Mouse (Mus musculus) limb, embryonic 15.5 days (tissue): Measurements from ENCODE around the gene 4930516K23Rik. TPM values are rescaled to one million over a fixed set of nuclear protein-coding genes. Genes with fewer than 3 reads are reported as not detected.

ENCODE experiments used
- ATAC-seq: fragments of 200-750 bp; cut with Nextera tagmentation; 2 replicates; pipeline ENCODE4 v1.8.0; 2017; ENCODE audit warnings: low read depth, moderate TSS enrichment; ENCODE audit not compliant: insufficient number of reproducible peaks, low FRiP score, low TSS enrichment
- H3K27ac ChIP-seq: fragments of 300-500 bp; sonication (generic); 2 replicates; pipeline ENCODE4 v1.5.1; 2015; ENCODE audit warnings: moderate library complexity, mild to moderate bottlenecking, inconsistent platforms
- H3K27me3 ChIP-seq: fragments of 300-500 bp; sonication (generic); 2 replicates; pipeline ENCODE4 v1.6.1; 2015; ENCODE audit warnings: inconsistent platforms
- H3K36me3 ChIP-seq: fragments of 300-500 bp; sonication (generic); 2 replicates; pipeline ENCODE4 v1.6.1; 2015; ENCODE audit warnings: inconsistent platforms
- H3K4me1 ChIP-seq: fragments of 300-500 bp; sonication (generic); 2 replicates; pipeline ENCODE4 v1.6.1; 2015; ENCODE audit warnings: inconsistent platforms
- H3K4me2 ChIP-seq: fragments of 300-500 bp; sonication (generic); 2 replicates; pipeline ENCODE4 v1.6.1; 2015; ENCODE audit warnings: mild to moderate bottlenecking, inconsistent platforms
- H3K4me3 ChIP-seq: fragments of 300-500 bp; sonication (generic); 2 replicates; pipeline ENCODE4 v1.5.1; 2015; ENCODE audit warnings: mild to moderate bottlenecking, inconsistent platforms
- H3K9ac ChIP-seq: fragments of 300-500 bp; sonication (generic); 2 replicates; pipeline ENCODE4 v1.6.1; 2015; ENCODE audit warnings: inconsistent platforms
- H3K9me3 ChIP-seq: fragments of 300-500 bp; sonication (generic); 2 replicates; pipeline ENCODE4 v1.6.1; 2016; ENCODE audit warnings: inconsistent platforms
- WGBS: fragments of 180-500 bp; shearing (Covaris S2); methylation state at CpG from one replicate; pipeline ENCODE4 v1.1.7; 2015; 5-methylcytosine and 5-hydroxymethylcytosine counted together
- polyA plus RNA-seq: library from polyadenylated mRNA; unstranded; fragments of >200 nt; fragmentation: Nextera tagmentation; extraction: Ambion mirVana; gene quantifications from 2 replicates; pipeline ENCODE4 v1.2.1, GENCODE M21; 2015

The 4930516K23Rik gene
- not detected in 2 replicates for polyA plus RNA-seq

DNA sequence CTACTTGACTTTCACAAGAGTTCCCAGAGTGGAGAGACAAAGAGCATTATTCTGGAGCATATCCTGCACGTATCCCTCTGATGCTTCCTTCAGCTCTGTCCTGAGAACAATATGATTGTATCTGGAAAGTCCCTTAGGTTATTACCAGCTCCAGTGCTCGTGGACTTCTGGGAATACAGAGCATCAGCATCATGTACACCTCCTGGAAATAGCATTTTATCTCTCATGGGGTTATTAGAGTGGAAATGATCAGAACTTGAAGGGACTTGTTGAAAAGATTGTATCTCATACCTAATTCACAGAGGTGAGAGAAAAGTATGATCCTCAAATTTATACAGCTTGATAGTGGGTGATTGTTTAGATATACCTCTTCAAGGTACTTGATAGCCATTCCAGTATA lies at the start of gene 4930516K23Rik:
Gene 4930516K23Rik (minus strand): TSS at position 101 of the 400 bp plus-strand sequence.
- Histone ChIP-seq H3K4me2 (no peak within 1 kb of the TSS), H3K4me1 (no peaks in the 10 kb centered on the region), H3K36me3 (no peaks in the 10 kb centered on the region), H3K27me3 (no peaks in the 10 kb centered on the region), H3K27ac (no peak within 1 kb of the TSS), H3K9ac (no peak within 1 kb of the TSS), H3K4me3 (no peak within 1 kb of the TSS), H3K9me3 (no peaks in the 10 kb centered on the region)
- 51% methylated on average over 2 of the region's 2 CpGs for WGBS
- ATAC-seq: no peak

DNA sequence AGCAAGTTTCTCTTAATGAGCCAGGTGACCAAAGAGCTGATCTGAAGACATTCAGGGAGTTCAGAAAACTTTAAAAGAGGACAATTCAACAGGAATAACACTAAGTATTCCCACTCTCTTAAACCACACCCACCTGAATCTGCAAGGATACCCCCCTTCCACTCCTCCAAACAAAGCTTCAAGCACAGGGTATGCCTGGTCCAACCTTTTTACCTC lies 43.4 kb upstream of the 4930516K23Rik start, which contains the start of gene Olfr646:
Gene Olfr646 (plus strand): TSS at position 117 of the 216 bp plus-strand sequence.
- H3K4me3 ChIP-seq: no peak within 1 kb of the TSS
- no peaks in the 10 kb centered on the region for H3K36me3 ChIP-seq
- H3K9me3 ChIP-seq: no peaks in the 10 kb centered on the region
- ATAC-seq: no peak
- H3K9ac ChIP-seq: no peak within 1 kb of the TSS
- no peaks in the 10 kb centered on the region for H3K4me1 ChIP-seq
- no peaks in the 10 kb centered on the region for H3K27me3 ChIP-seq
- no peak within 1 kb of the TSS for H3K4me2 ChIP-seq
- H3K27ac ChIP-seq: no peak within 1 kb of the TSS

DNA sequence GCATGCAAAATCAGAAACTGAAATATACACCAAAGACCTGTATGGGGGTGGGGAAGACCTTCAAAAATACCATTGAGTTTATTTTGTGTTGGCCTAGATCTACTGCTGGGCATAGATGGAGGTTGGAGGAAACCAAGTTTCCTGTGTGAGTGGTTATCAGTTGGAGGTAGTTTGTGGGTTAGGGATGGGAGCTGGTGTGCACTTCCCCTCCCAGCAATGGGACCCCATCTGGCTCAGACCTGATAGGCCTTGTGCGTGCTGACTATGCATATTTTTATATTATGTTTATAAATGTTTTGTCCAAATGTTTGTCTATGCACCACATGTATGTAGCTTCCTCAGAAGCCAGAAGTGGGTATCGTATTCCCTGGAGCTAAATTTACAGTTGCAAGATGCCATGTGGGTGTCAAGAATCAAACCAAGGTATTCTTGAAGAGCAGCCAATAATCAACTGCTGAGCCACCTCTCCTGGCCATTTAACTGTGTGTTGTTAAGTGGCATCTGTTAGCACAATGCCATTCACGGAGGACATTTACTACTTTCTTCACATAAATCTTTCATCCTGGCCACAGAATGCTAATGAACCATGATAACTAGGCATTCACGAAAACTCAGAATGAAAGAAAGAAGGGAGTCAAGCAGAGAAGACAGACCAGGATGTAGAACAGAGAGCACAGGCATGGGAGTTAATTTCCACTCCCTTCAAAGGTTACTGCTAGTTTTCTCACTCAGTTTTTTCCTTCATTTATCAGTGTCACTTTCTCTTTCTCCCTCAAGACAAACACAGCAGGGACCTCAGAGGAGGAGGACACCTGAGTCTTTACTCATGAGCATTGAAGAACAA lies 42.9 kb upstream of the 4930516K23Rik start:
- 37% methylated on average over 4 of the region's 4 CpGs for WGBS
- Histone ChIP-seq H3K4me3 (no peak overlapping the region), H3K4me1 (no peaks in the 10 kb centered on the region), H3K36me3 (no peaks in the 10 kb centered on the region), H3K27me3 (no peaks in the 10 kb centered on the region), H3K9me3 (no peaks in the 10 kb centered on the region), H3K27ac (no peak overlapping the region), H3K9ac (no peak overlapping the region), H3K4me2 (no peak overlapping the region)
- no peak for ATAC-seq

DNA sequence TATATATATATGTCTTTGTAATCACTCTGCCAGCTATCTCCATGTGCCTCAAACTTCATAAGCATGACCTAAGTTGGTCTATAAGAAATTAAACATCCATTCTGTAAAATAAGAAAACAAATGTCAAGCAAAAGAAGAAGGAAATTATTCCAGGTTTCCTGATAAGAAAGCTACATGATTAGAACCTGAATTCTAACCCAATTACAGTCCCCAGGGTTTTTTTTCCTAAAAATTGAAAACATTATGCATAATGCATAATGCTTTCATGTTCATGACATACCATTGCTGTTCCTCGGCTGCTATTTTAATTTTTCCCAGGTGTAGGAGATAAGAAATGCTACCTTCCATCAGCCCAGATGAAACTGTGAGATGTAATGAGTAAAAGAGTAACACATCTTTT lies 24.1 kb upstream of the 4930516K23Rik start, which contains the start of gene Olfr645:
Gene Olfr645 (minus strand): TSS at position 101 of the 400 bp plus-strand sequence.
- ATAC-seq: no peak
- WGBS: 71% methylated on average over 1 of the region's 1 CpGs
- H3K36me3 ChIP-seq: no peaks in the 10 kb centered on the region
- H3K4me1 ChIP-seq: no peaks in the 10 kb centered on the region
- H3K9ac ChIP-seq: no peak within 1 kb of the TSS
- no peaks in the 10 kb centered on the region for H3K27me3 ChIP-seq
- H3K27ac ChIP-seq: no peak within 1 kb of the TSS
- H3K4me3 ChIP-seq: no peak within 1 kb of the TSS
- no peak within 1 kb of the TSS for H3K4me2 ChIP-seq
- no peaks in the 10 kb centered on the region for H3K9me3 ChIP-seq

DNA sequence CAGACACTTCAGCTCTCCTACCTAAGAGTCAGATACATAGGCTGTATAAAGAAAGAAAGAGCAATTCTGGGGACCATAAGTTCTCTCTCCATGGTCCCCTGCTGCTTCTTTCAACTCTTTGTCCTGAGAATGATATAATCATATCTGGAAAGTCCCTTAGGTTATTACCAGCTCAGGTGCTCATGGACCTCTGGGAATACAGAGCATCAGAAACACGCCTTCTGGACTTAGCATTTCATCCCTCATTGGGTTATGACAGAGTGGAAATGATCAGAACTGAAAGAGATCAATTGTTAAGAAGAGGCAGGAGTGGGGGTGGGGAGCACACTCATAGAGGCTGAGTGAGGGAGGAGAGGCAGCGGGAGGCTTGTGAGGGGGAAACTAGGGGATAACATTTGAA lies 10.5 kb upstream of the 4930516K23Rik start, which contains the start of gene Olfr644:
Gene Olfr644 (minus strand): TSS at position 101 of the 400 bp plus-strand sequence.
- 63% methylated on average over 2 of the region's 2 CpGs for WGBS
- no peak within 1 kb of the TSS for H3K4me2 ChIP-seq

DNA sequence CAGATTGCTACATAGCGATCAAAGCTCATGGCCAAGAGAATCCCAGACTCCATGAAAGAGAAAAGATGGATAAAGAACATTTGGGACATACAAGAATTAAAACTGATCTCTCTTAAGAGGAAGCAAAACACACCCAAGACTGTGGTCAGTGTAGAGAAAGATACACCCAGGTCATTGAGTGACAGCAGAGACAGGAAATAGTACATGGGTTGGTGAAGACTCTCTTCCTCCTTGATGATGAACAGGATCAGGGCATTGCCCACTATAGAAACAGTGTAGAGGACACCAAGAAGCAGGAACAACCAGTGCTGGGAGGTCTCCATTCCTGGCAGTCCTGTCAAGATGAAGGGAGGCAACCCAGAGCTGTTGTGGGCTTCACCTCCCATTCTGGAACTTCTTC lies 2.0 kb downstream of the 4930516K23Rik start:
- Histone ChIP-seq H3K27me3 (no peaks in the 10 kb centered on the region), H3K4me1 (no peaks in the 10 kb centered on the region), H3K9me3 (no peaks in the 10 kb centered on the region), H3K4me2 (no peak overlapping the region), H3K9ac (no peak overlapping the region), H3K27ac (no peak overlapping the region), H3K4me3 (no peak overlapping the region), H3K36me3 (no peaks in the 10 kb centered on the region)
- ATAC-seq: no peak
- WGBS: 84% methylated on average over 1 of the region's 1 CpGs

More for the DNA sequence above, 10.5 kb upstream of the 4930516K23Rik start, which contains the start of gene Olfr644:
- H3K27ac ChIP-seq: no peak within 1 kb of the TSS
- H3K4me1 ChIP-seq: no peaks in the 10 kb centered on the region
- H3K27me3 ChIP-seq: no peaks in the 10 kb centered on the region
- H3K36me3 ChIP-seq: no peaks in the 10 kb centered on the region
- no peak within 1 kb of the TSS for H3K4me3 ChIP-seq
- no peak for ATAC-seq
- no peaks in the 10 kb centered on the region for H3K9me3 ChIP-seq
- H3K9ac ChIP-seq: no peak within 1 kb of the TSS

DNA sequence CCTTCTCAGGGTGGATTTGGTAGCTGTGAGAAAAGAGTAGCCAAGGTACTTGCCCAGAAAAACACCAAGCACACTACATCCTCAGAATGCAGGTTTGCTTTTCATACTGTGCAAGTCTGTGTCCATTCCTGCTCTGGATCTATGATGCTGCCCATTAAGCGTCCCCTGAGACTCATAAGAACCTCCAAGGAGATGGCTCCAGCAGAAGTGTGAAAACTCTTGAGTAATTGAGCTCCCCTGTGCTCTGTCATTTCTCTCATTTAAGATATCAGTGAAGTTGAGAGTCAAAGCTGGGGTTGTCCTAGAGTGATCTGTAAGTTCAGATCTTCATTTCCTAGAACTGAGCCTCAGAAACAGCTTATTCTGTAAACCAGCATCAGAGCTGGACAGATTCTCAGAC lies 8.7 kb downstream of the 4930516K23Rik start, which contains the start of gene Olfr642:
Gene Olfr642 (minus strand): TSS at position 101 of the 400 bp plus-strand sequence.
- Histone ChIP-seq H3K27me3 (no peaks in the 10 kb centered on the region), H3K27ac (no peak within 1 kb of the TSS), H3K4me1 (no peaks in the 10 kb centered on the region), H3K4me3 (no peak within 1 kb of the TSS), H3K9me3 (no peaks in the 10 kb centered on the region), H3K36me3 (no peaks in the 10 kb centered on the region), H3K4me2 (no peak within 1 kb of the TSS), H3K9ac (no peak within 1 kb of the TSS)
- 63% methylated on average over 1 of the region's 1 CpGs for WGBS
- ATAC-seq: no peak

DNA sequence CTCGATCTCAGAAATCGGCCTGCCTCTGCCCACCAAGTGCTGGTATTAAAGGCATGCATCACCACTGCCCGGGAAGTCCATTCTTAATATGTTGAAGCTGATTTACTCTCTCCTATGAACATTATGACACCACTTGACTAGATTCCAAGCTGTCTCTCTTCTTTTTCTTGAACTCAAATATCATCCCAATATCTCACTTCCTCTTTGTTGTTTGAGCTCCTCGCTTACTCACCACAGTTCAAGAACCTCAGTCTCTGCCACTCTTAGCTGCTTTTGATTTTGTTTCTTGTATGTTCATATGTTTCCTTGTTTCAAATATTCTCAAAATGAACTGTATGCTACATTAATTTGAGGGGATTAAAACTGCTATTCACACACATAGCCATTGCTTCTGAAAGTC lies 10.5 kb downstream of the 4930516K23Rik start:
- WGBS: 89% methylated on average over 4 of the region's 4 CpGs
- Histone ChIP-seq H3K4me2 (no peak overlapping the region), H3K4me1 (no peaks in the 10 kb centered on the region), H3K27me3 (no peaks in the 10 kb centered on the region), H3K9me3 (no peaks in the 10 kb centered on the region), H3K9ac (no peak overlapping the region), H3K36me3 (no peaks in the 10 kb centered on the region), H3K27ac (no peak overlapping the region), H3K4me3 (no peak overlapping the region)
- no peak for ATAC-seq

DNA sequence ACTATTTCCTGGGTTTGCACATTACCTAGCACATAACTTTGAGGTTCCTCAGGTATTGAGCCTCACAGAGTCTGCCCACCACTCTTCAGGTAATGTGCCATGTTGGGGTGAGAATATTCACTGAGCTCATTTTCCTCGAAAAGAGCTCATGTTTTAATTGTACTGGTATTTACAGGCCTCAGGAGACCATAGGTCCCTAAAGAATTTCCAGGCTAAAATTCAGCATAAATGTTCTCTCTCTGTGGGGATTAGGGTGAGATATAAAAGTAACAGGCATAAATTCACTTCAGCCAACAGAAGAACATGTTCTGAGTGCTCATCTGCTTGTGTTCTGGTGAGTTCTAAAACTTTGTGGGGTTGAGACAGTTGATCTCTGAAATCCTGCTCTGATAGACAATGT lies 26.1 kb downstream of the 4930516K23Rik start, which contains the start of gene Olfr641:
Gene Olfr641 (plus strand): TSS at position 301 of the 400 bp plus-strand sequence.
- H3K9me3 ChIP-seq: no peaks in the 10 kb centered on the region
- H3K9ac ChIP-seq: no peak within 1 kb of the TSS
- H3K4me2 ChIP-seq: no peak within 1 kb of the TSS
- 60% methylated on average over 1 of the region's 1 CpGs for WGBS
- H3K27ac ChIP-seq: no peak within 1 kb of the TSS
- no peaks in the 10 kb centered on the region for H3K27me3 ChIP-seq
- no peak within 1 kb of the TSS for H3K4me3 ChIP-seq
- no peaks in the 10 kb centered on the region for H3K4me1 ChIP-seq
- H3K36me3 ChIP-seq: no peaks in the 10 kb centered on the region
- no peak for ATAC-seq

DNA sequence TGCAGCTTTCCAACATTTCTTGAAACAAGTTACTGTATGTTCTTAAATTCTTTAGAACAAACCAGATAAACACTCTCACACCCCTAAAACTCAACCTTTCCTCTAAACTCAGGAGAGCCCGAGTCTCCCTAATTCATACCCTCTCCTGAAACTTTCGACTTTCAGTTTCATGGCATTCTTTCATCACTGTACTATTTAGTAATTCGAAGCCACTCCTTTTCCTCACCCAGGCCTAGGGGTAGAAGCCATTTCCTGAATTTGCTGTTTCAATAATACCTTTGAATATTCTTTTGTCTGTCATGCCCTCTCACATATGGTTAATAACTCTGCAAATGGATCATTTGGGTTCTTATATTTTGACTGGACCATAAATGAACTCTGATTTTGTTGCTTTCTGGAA lies 34.3 kb downstream of the 4930516K23Rik start:
- no peak for ATAC-seq

DNA sequence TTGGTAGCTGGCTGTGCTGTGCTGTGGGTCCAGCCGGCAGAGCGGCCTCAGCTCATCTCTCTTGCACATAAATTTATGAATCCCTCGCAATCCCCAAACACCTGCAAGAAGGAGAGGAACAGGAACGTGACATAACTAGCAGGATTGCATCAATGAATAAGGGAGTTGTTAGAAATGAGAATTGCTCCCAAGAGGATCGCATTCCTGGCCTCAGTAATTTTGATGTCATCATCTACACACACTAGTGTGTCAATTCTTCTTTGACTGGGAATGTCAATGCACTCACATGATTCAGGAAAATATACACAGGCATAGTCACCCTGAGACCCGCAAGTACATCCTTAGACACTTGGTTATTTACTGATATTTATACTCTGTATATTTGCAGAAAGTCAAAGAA lies 35.8 kb downstream of the 4930516K23Rik start, which contains the start of gene Olfr640:
Gene Olfr640 (minus strand): TSS at position 101 of the 400 bp plus-strand sequence.
- ATAC-seq: no peak
- Histone ChIP-seq H3K4me1 (no peaks in the 10 kb centered on the region), H3K27me3 (no peaks in the 10 kb centered on the region), H3K9me3 (no peaks in the 10 kb centered on the region), H3K27ac (no peak within 1 kb of the TSS), H3K4me2 (no peak within 1 kb of the TSS), H3K9ac (no peak within 1 kb of the TSS), H3K4me3 (no peak within 1 kb of the TSS), H3K36me3 (no peaks in the 10 kb centered on the region)
- WGBS: 82% methylated on average over 6 of the region's 6 CpGs

More for the DNA sequence above, 34.3 kb downstream of the 4930516K23Rik start:
- Histone ChIP-seq H3K36me3 (no peaks in the 10 kb centered on the region), H3K4me3 (no peak overlapping the region), H3K4me1 (no peaks in the 10 kb centered on the region), H3K27me3 (no peaks in the 10 kb centered on the region), H3K9ac (no peak overlapping the region), H3K27ac (no peak overlapping the region), H3K4me2 (no peak overlapping the region), H3K9me3 (no peaks in the 10 kb centered on the region)
- 72% methylated on average over 3 of the region's 3 CpGs for WGBS

DNA sequence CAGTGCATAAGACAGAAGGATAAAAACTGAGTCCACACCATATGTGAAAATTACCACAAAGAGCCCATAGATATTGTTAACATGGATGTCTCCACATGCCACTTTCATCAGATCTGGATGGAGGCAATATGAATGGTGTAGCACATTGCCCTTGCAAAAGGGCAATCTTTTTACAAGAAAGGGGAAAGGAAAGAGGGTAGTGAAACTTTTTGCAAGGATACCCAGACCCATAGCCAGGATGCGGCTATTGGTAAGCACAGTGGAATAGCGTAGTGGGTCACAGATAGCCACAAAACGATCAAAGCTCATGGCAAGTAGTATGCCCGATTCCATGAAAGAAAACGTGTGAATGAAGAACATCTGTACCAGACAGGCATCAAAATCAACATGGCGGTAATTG lies 39.6 kb downstream of the 4930516K23Rik start:
- no peak for ATAC-seq
- WGBS: 90% methylated on average over 6 of the region's 6 CpGs
- H3K4me3 ChIP-seq: no peak overlapping the region

More for the DNA sequence above, 39.6 kb downstream of the 4930516K23Rik start:
- Histone ChIP-seq H3K4me2 (no peak overlapping the region), H3K9me3 (no peaks in the 10 kb centered on the region), H3K4me1 (no peaks in the 10 kb centered on the region), H3K27ac (no peak overlapping the region), H3K27me3 (no peaks in the 10 kb centered on the region), H3K9ac (no peak overlapping the region), H3K36me3 (no peaks in the 10 kb centered on the region)
